Mouse (Mus musculus): Measurements from ENCODE around the gene Twist1. TPM values are rescaled to one million over a fixed set of nuclear protein-coding genes. Genes with fewer than 3 reads are reported as not detected.

Twist1 gene
- polyA plus RNA-seq, 1 experiment from 2014 or later, result 3.2 TPM

DNA sequence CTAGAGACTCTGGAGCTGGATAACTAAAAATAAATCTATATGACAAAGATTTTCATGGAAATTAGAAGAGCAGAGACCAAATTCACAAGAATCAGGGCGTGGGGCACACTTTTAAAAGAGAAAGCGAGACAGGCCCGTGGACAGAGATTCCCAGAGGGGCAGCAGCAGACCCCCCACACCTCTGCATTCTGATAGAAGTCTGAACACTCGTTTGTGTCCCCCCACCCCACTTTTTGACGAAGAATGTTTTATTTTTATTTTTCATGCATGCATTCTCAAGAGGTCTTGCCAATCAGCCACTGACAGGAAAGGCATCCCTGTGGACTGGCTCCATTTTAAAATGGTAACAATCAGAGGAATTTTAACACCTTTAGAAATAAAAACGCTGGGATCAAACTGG lies 1.7 kb downstream of the Twist1 start:
- Histone ChIP-seq H3K36me3 (no peaks in the 10 kb centered on the region), H3K9me3 (no peaks in the 10 kb centered on the region), H3K27ac (replicated peaks) (0 out of 2 replicates have a peak overlapping the region, but pooled peaks have one; percentile 61), H3K9ac (peak overlapping the region; percentile 69), H3K4me1 (replicated peaks) (peaks cover 33% of the 10 kb centered on the region), H3K27me3 (peaks cover 95% of the 10 kb centered on the region), H3K4me3 (peak overlapping the region; percentile 47), H3K4me2 (peak overlapping the region; percentile 64)
- ATAC-seq (ENCODE audit: low read depth), result no peak
- under 1% methylated on average over 6 of the region's 6 CpGs for WGBS

DNA sequence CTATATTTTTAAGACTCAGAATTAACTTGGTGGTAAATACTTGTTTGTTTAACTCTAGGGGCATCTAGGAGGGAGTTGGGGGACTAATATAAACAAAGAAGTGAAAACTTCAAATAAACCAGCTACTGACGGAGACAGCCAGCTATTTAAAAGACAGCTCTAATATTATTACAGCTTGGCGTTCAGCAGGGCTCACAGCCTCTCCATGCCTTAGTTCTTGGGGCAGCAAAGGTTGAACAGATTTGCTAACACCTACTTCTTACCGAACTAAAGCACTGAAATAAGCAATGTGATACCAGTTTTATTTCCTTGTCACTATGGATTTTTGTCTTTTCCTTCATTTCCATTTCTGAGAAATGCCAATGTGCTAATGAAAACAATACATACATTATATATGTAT lies 2.4 kb downstream of the Twist1 start:
- H3K27me3 ChIP-seq, result peaks cover 96% of the 10 kb centered on the region
- H3K9ac ChIP-seq, result no peak overlapping the region
- peaks cover 33% of the 10 kb centered on the region for H3K4me1 ChIP-seq (replicated peaks)
- WGBS, result 3% methylated on average over 3 of the region's 3 CpGs
- H3K36me3 ChIP-seq, result no peaks in the 10 kb centered on the region
- no peaks in the 10 kb centered on the region for H3K9me3 ChIP-seq
- H3K4me2 ChIP-seq, result no peak overlapping the region
- ATAC-seq (ENCODE audit: low read depth), result no peak
- H3K4me3 ChIP-seq, result peak overlapping the region; percentile 10; the same call in 1 of the 2 replicates
- H3K27ac ChIP-seq (replicated peaks), result no peak overlapping the region

DNA sequence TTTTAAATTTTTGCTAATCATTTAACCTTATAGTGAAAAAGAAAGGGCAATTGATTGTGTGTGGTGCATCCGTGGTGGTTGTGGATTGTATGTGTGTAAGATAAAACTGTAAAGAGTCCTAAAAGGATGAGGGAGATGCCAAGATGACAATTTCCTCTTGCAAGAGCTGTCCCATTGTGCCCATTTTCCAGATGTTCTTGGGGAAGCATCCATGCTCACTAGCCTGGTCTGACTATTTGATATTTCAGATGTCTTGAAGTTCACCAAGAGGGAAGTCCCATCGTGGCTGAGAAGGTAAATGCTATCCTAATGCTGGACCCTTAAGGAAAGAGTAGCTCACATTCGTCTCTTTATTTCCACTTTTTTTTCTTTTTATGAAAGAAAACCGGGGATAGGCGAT lies 3.5 kb downstream of the Twist1 start:
- 9% methylated on average over 5 of the region's 5 CpGs for WGBS
- H3K36me3 ChIP-seq, result no peaks in the 10 kb centered on the region
- no peak overlapping the region for H3K4me3 ChIP-seq
- ATAC-seq (ENCODE audit: low read depth), result no peak
- H3K27me3 ChIP-seq, result peaks cover 95% of the 10 kb centered on the region
- no peaks in the 10 kb centered on the region for H3K9me3 ChIP-seq
- peak overlapping the region; percentile 20; the same call in 1 of the 2 replicates for H3K4me2 ChIP-seq
- no peak overlapping the region for H3K9ac ChIP-seq
- peaks cover 27% of the 10 kb centered on the region for H3K4me1 ChIP-seq (replicated peaks)
- no peak overlapping the region for H3K27ac ChIP-seq (replicated peaks)

DNA sequence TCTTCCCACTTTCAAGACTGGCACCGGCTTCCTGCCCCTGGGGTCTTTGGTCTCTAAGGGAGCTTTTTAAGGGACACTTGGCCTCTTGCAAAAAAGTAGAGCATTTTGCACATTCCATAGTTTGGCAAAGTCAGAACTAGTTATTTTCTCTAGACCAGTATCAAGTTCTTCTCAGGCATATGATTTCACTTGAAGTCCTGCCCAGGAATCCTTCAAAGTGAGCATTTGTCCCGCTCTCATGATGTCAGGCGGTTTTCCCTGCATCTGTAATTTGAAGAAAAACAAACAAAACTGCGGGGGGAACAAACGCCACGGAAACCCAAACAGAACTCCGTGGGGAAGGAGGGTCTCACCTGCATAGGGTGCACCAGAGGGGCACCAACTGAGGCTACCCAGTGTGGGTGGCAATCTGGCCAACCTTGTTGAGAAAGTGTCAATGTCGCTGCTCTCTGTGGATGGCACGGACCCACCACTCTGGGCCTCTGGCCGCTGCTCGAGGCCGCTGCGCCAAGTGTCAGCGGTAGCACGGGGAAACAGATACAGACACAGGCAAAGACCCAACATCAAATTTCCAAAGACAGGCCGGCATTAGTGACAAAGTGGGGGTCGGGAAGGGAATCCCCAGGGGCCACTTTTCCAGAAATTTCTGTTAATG lies 4.8 kb downstream of the Twist1 start:
- Histone ChIP-seq H3K4me3 (no peak overlapping the region), H3K4me1 (replicated peaks) (peaks cover 32% of the 10 kb centered on the region), H3K27me3 (peaks cover 95% of the 10 kb centered on the region), H3K9ac (no peak overlapping the region), H3K4me2 (peak overlapping the region; percentile 21), H3K27ac (replicated peaks) (no peak overlapping the region), H3K9me3 (no peaks in the 10 kb centered on the region), H3K36me3 (no peaks in the 10 kb centered on the region)
- WGBS, result 2% methylated on average over 17 of the region's 17 CpGs
- ATAC-seq (ENCODE audit: low read depth), result no peak

DNA sequence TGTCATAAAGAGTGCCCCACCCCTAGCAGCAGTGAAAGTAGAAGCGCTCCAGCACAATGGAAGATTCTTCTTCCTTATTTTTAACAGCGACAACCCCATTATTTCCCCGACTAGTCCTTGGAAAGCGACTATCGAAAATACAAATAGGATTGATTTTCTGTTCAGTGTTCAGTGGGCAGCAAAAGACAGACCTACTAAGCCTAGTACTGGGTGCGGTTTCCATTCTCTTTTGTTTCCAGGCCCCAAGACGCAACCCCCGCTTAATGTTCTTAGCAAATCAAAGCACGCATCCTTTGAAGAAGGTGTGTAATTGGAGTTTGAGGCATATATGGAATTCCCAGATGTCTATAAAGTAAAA lies 5.3 kb downstream of the Twist1 start:
- H3K36me3 ChIP-seq, result no peaks in the 10 kb centered on the region
- peaks cover 95% of the 10 kb centered on the region for H3K27me3 ChIP-seq
- ATAC-seq (ENCODE audit: low read depth), result no peak
- no peak overlapping the region for H3K4me3 ChIP-seq
- 4% methylated on average over 9 of the region's 9 CpGs for WGBS
- no peak overlapping the region for H3K9ac ChIP-seq
- H3K9me3 ChIP-seq, result no peaks in the 10 kb centered on the region
- H3K27ac ChIP-seq (replicated peaks), result no peak overlapping the region
- H3K4me1 ChIP-seq (replicated peaks), result peaks cover 32% of the 10 kb centered on the region
- H3K4me2 ChIP-seq, result peak overlapping the region; percentile 21

DNA sequence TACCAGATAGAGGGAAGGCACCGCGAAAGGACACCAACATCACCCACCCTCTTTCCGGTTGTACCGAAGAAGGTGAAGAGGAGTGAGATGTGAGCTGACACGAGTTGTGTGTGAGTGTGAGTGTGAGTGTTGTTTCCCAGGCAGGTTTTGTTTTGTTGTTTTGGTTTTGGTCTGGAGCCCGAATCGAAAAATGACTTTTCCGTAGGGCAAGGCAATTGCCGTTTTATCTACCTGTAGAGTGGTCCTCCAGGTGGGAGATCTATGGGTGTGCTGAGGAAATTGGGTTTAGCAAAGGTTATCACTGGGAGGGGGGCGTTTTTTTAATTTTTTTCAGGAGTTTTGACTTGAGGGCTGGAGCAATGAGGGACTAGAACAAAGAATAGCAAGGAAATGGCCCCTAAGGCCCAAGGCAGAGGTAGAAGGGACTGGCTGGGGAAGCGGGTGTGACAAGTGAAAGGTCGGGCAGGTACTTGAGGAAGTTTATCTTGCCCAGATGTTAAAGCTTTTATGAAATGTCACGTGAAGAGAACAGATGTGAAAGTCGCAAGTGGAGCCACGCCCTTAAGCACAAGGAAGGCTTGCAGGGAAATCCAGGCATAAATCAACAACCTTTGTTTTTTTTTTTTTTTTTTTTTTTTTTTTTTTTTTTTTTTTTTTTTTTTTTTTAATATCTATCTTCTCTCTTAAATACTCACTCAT lies 6.3 kb downstream of the Twist1 start:
- Histone ChIP-seq H3K36me3 (no peaks in the 10 kb centered on the region), H3K9me3 (no peaks in the 10 kb centered on the region), H3K4me1 (replicated peaks) (peaks cover 31% of the 10 kb centered on the region), H3K27me3 (peaks cover 95% of the 10 kb centered on the region), H3K4me3 (no peak overlapping the region), H3K27ac (replicated peaks) (no peak overlapping the region), H3K9ac (no peak overlapping the region), H3K4me2 (no peak overlapping the region)
- 3% methylated on average over 15 of the region's 15 CpGs for WGBS
- ATAC-seq (ENCODE audit: low read depth), result no peak

DNA sequence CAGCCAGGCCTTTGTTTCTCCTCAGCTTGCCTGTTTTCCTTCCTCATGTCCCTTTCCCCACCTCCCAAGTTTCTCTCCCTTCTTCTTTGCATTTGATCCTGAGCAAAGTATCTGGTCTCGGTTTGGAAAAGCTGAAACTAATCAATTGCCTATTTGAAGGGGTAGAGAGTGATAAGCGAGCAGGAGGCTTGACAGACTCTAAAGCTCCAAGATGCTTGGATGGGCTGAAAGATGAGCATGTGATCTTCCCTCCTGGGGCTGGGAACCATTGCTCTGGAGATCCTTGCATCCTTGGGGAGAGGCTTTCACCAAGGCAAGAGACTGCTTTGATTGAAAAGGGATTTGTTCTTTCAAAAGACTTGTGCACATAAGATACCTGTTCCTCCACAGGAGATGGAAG lies 7.0 kb downstream of the Twist1 start:
- H3K9me3 ChIP-seq, result no peaks in the 10 kb centered on the region
- H3K36me3 ChIP-seq, result no peaks in the 10 kb centered on the region
- 10% methylated on average over 2 of the region's 2 CpGs for WGBS
- H3K27ac ChIP-seq (replicated peaks), result no peak overlapping the region
- no peak for ATAC-seq (ENCODE audit: low read depth)
- peaks cover 28% of the 10 kb centered on the region for H3K4me1 ChIP-seq (replicated peaks)
- H3K4me3 ChIP-seq, result no peak overlapping the region
- no peak overlapping the region for H3K4me2 ChIP-seq
- H3K9ac ChIP-seq, result no peak overlapping the region
- H3K27me3 ChIP-seq, result peaks cover 95% of the 10 kb centered on the region

DNA sequence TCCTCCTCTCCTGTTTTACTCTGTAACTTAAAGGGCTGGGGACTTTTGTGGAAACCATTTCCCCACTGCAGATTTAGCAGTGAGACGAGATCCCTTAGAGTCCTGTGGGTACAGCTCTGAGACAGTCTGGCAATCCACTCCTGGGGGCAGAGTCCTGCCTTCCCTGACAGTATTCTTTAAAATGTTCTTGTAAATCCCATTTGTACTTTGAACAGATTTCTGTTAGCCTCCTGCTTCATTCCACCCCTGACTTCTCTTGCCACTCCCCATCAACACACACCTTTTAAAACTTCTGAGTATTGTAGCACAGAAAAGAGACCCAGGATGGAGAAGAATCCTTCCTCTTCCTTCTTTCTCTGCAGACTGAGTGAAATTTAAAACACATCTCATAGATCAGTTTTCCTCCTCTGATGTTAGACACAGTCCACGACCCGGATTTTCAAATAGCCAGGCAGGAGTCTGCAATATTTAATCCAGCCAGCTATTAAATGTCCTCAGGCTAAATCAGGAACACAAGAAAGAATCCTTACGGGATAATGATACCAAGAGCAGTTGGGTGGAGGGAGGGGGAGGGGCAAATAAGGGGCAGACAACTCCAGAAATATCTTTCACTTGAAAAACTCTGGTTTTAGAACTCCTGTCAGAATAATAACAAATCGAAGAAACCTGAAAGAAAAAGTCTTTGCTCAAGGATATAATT lies 8.3 kb downstream of the Twist1 start:
- H3K27me3 ChIP-seq, result peaks cover 98% of the 10 kb centered on the region
- WGBS, result 3% methylated on average over 5 of the region's 5 CpGs

DNA sequence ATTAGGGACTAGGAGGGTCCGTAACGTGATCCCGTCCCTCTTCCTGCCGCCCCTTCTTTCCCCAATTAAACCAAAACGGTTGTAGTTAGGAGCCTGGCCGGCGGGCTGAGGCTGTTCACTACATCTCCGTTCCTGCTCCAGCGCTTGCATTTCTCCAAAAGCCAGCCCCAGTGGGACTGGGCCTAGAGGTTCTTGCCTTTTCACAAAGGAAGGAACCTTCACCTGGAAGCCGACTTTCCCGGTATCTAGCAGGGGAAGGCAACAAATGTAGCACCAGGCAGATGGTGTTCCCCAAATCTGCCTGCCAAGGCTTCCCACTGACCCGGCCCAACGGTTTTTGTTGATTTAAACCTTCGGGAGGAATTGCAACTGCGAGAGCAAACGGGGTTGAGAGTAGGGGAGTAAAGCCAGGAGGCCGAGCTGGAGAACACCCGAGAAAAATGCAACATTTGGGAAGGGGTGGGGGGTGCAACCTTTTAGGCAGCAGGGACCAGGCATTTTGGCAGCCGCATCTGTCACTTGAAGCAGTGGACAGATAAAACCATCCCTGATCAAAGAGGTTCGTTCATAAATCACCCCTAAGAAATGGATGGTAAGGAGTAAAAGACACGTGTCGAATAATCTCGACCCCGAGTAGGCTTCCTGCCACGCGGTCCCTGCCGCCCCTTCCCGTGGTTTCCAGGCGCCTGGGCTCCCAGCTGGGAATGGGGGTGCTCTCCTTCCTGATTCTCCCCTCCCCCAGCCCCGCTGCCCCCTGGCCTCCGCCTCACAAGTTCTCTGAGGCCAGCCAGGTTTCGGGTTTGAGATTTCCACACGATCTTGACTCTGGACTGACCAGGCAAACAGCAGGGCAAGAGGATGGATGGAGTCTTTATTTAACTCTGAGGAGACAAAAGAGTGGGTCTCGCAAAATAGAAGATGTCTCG lies 9.3 kb downstream of the Twist1 start:
- peak; percentile 33; the same call in 1 of the 2 replicates for ATAC-seq (ENCODE audit: low read depth)
- Histone ChIP-seq H3K36me3 (no peaks in the 10 kb centered on the region), H3K27me3 (peaks cover 98% of the 10 kb centered on the region), H3K9me3 (no peaks in the 10 kb centered on the region), H3K4me2 (peak overlapping the region; percentile 37), H3K9ac (no peak overlapping the region), H3K4me3 (peak overlapping the region; percentile 10), H3K27ac (replicated peaks) (no peak overlapping the region), H3K4me1 (replicated peaks) (peaks cover 28% of the 10 kb centered on the region)
- WGBS, result under 1% methylated on average over 35 of the region's 35 CpGs

More for the DNA sequence above, 8.3 kb downstream of the Twist1 start:
- Histone ChIP-seq H3K9ac (no peak overlapping the region), H3K36me3 (no peaks in the 10 kb centered on the region), H3K9me3 (no peaks in the 10 kb centered on the region), H3K27ac (replicated peaks) (no peak overlapping the region), H3K4me3 (no peak overlapping the region), H3K4me2 (no peak overlapping the region), H3K4me1 (replicated peaks) (peaks cover 28% of the 10 kb centered on the region)
- ATAC-seq (ENCODE audit: low read depth), result no peak

DNA sequence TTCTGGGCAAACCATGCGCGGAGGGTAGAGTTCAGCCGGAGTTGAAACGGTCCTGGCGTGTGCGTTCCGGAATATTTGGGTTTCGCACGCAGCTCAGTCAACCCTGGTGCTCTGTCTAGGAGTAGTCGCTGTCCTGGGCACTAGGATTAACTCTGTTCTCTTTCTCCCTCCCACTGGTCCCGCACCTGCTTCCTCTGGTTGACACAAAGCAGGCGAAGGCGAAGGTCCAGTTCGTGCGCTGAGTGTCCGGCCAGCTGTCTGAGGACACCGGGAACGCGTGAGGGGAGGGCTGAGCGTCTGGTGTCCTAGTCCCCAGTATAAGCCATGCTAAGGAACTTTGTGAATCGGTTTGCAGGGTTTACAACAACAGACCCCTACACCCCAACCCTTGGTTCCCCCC lies 10.0 kb downstream of the Twist1 start:
- Histone ChIP-seq H3K9me3 (no peaks in the 10 kb centered on the region), H3K4me3 (peak overlapping the region; percentile 10), H3K27ac (replicated peaks) (no peak overlapping the region), H3K36me3 (no peaks in the 10 kb centered on the region), H3K4me2 (peak overlapping the region; percentile 37), H3K4me1 (replicated peaks) (peaks cover 25% of the 10 kb centered on the region), H3K27me3 (peaks cover 97% of the 10 kb centered on the region), H3K9ac (no peak overlapping the region)
- under 1% methylated on average over 21 of the region's 21 CpGs for WGBS
- peak; percentile 64; the same call in 1 of the 2 replicates for ATAC-seq (ENCODE audit: low read depth)

DNA sequence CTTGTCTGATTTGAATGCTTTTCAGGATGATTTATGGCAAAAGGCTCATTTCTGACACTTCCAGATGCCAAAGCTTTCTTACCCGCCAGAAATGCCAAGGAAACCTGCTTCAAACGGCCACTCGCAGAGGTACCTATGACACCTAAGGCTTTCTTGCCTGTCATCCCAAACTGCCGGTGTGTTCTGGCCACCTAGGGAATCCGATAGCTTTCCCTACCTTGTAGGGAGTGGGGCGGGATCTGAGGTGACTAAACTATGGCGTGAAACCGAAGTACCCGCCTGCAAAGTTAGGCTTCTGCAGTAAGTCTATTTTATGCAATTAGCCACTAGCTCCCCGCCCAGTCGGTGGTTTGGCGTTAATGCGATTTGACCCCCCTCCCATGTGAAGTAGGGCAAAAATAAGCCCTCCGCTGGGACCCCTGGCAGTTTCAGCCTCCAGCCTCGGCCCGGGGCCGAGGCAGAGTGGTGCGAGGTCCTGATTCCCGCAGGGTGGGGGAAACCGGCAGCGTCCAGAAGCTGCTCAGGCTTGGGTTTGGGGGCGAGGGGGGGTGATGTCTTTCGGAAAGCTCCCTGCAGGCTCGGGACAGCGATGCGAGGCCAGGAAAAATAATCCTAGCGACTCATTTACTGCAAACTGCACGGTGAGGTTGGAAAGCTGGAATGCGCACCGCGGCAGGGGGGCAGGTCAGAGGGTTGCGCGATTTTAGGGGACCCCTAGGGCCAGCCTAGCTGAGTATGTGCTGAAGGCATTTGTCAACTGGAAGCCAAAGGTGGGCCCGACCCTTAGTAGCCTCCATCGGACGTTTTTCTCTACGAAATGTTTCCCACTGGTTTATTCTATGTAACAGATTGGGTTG lies 10.8 kb downstream of the Twist1 start:
- Histone ChIP-seq H3K27ac (replicated peaks) (no peak overlapping the region), H3K4me1 (replicated peaks) (peaks cover 24% of the 10 kb centered on the region), H3K4me3 (peak overlapping the region; percentile 3; the same call in 1 of the 2 replicates), H3K27me3 (peaks cover 97% of the 10 kb centered on the region), H3K36me3 (no peaks in the 10 kb centered on the region), H3K9me3 (no peaks in the 10 kb centered on the region), H3K9ac (no peak overlapping the region), H3K4me2 (peak overlapping the region; percentile 37)
- 1% methylated on average over 37 of the region's 37 CpGs for WGBS
- peak; percentile 46; the same call in 1 of the 2 replicates for ATAC-seq (ENCODE audit: low read depth)
